Mouse (Mus musculus) neural tube, embryonic 14.5 days (tissue): ENCODE measurements around the gene Grid2. TPM values are rescaled to one million over a fixed set of nuclear protein-coding genes. Genes with fewer than 3 reads are reported as not detected.

Source experiments
- ATAC-seq: fragments of 200-750 bp; cut with Nextera tagmentation; 2 replicates; pipeline ENCODE4 v1.8.0; 2017; ENCODE audit warnings: low read depth, mild to moderate bottlenecking, moderate TSS enrichment, moderate library complexity
- H3K27ac ChIP-seq: fragments of 300-500 bp; sonication (generic); 2 replicates; pipeline ENCODE4 v1.5.1; 2014; ENCODE audit warnings: low read depth, mild to moderate bottlenecking, control low read depth, low read length, moderate library complexity, mixed read lengths
- H3K27me3 ChIP-seq: fragments of 300-500 bp; sonication (generic); 2 replicates; pipeline ENCODE4 v1.6.1; 2014; ENCODE audit warnings: low read length; ENCODE audit not compliant: control insufficient read depth, insufficient read depth
- H3K36me3 ChIP-seq: fragments of 300-500 bp; sonication (generic); 2 replicates; pipeline ENCODE4 v1.6.1; 2014; ENCODE audit warnings: low read length, mixed read lengths; ENCODE audit not compliant: control insufficient read depth, insufficient read depth
- H3K4me1 ChIP-seq: fragments of 300-500 bp; sonication (generic); 2 replicates; pipeline ENCODE4 v1.6.1; 2014; ENCODE audit warnings: low read length; ENCODE audit not compliant: control insufficient read depth, insufficient read depth
- H3K4me2 ChIP-seq: fragments of 300-500 bp; sonication (generic); 2 replicates; pipeline ENCODE4 v1.6.1; 2014; ENCODE audit warnings: mild to moderate bottlenecking, low read depth, low read length, control low read depth
- H3K4me3 ChIP-seq: fragments of 300-500 bp; sonication (generic); 2 replicates; pipeline ENCODE4 v1.5.1; 2014; ENCODE audit warnings: low read depth, low read length, control low read depth, mixed read lengths
- H3K9ac ChIP-seq: fragments of 300-500 bp; sonication (generic); replicated peaks from 2 replicates; pipeline ENCODE4 v1.6.1; 2014; ENCODE audit warnings: low read depth, mild to moderate bottlenecking, control low read depth, low read length, mixed read lengths
- H3K9me3 ChIP-seq: fragments of 300-500 bp; sonication (generic); 2 replicates; pipeline ENCODE4 v1.6.1; 2016; ENCODE audit warnings: low read length; ENCODE audit not compliant: control insufficient read depth
- WGBS: fragments of 180-500 bp; shearing (Covaris S2); extraction: QIAGEN DNeasy Blood & Tissue Kit; methylation state at CpG from one replicate; pipeline ENCODE4 v1.1.7; 2014; 5-methylcytosine and 5-hydroxymethylcytosine counted together
- polyA plus RNA-seq: library from polyadenylated mRNA; unstranded; fragments of >200 nt; fragmentation: Nextera tagmentation; extraction: Ambion mirVana; gene quantifications from 2 replicates; pipeline ENCODE4 v1.2.1, GENCODE M21; 2014

Gene Grid2
- polyA plus RNA-seq, 1 experiment from 2014 or later, result 25.1 TPM

DNA sequence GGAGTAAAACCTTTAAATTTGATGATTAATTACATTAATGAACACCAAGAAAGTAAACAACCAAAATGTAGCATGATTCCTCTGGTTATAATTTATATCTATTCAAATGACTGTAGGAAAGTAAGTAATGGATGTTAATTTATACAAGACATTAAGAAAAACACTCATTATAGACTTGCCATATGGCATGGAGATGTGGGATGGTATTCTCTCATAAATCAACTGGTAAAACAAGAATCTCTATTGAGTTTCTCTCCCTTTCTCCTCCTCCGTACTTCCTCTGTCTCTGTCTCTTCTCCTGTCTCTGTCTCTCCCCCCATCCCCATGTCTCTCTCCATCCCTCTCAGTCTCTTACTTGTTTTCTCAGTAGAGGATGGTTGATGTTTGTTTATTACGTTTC, 506.9 kb downstream of the Grid2 start:
- H3K4me1 ChIP-seq, result no peaks in the 10 kb centered on the region
- no peaks in the 10 kb centered on the region for H3K36me3 ChIP-seq
- no peak for ATAC-seq
- no peak overlapping the region for H3K4me3 ChIP-seq
- no peaks in the 10 kb centered on the region for H3K27me3 ChIP-seq
- no peak overlapping the region for H3K4me2 ChIP-seq
- no peak overlapping the region for H3K9ac ChIP-seq
- H3K27ac ChIP-seq, result no peak overlapping the region
- 59% methylated on average over 2 of the region's 2 CpGs for WGBS
- no peaks in the 10 kb centered on the region for H3K9me3 ChIP-seq

DNA sequence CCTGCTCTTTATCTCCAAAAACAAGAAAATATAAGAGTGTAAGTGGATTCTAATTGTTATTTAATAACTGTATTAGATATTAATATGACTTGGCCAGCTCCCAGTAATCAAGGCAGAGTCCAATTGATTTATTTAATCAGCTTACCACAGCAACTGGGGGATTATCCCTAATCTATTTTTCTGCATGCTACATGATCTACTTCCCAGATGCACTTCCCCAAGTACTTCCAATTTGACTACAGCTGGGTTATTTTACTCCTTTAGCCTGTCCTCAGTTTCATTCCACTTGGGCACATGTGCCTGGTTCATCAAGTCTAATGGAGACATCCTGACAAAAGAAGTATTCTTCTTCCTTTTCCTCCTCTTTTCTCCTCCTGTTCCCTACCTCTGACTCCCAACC, 539.0 kb downstream of the Grid2 start:
- no peaks in the 10 kb centered on the region for H3K36me3 ChIP-seq
- ATAC-seq, result no peak
- H3K4me1 ChIP-seq, result no peaks in the 10 kb centered on the region

DNA sequence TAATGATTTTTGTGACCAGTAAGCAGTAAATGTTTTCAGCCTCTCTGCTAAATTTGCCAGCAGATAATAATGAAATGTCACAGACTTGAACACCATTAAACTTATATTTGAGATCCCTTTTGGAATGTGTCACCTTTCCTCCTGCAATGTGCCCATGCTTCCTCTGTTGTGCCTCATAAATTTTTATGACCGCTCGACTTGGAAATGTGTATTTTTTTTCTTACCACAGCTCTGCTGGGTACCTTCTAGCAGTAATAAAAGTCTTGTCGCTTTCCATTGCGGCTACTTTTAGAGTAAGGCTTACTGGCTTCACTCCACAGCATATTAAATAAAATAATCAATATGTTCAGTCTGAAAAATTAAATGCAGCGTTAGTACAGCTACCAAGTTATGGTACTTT, 564.6 kb downstream of the Grid2 start:
- WGBS, result 42% methylated on average over 5 of the region's 5 CpGs
- H3K27ac ChIP-seq, result no peak overlapping the region
- H3K9ac ChIP-seq, result no peak overlapping the region
- peak; percentile 54; the same call in 1 of the 2 replicates for ATAC-seq
- no peaks in the 10 kb centered on the region for H3K36me3 ChIP-seq
- no peaks in the 10 kb centered on the region for H3K4me1 ChIP-seq
- no peaks in the 10 kb centered on the region for H3K27me3 ChIP-seq
- no peaks in the 10 kb centered on the region for H3K9me3 ChIP-seq
- no peak overlapping the region for H3K4me2 ChIP-seq
- no peak overlapping the region for H3K4me3 ChIP-seq

More for the DNA sequence above, 539.0 kb downstream of the Grid2 start:
- H3K27me3 ChIP-seq, result no peaks in the 10 kb centered on the region
- no peak overlapping the region for H3K4me2 ChIP-seq
- H3K9ac ChIP-seq, result no peak overlapping the region
- no peaks in the 10 kb centered on the region for H3K9me3 ChIP-seq
- H3K27ac ChIP-seq, result no peak overlapping the region
- no peak overlapping the region for H3K4me3 ChIP-seq

DNA sequence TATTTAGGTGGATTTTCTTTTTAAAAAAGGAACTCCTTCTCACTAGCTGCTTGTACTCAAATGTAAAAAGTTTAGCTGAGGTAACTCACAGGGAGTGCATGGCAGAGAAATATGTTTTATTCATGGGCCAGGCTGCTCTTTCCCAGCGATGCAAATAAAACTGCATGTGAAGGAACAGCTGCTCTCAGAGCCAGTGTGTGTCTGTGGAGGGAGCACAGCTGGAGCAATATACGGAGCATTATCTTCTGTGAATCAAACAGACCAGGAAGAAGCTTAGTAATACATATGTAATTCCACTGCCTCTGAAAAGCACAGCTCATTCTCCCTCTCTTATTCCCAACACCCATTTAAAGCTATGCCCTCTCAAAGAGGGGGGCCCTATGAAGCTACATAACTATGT, 607.0 kb downstream of the Grid2 start:
- no peaks in the 10 kb centered on the region for H3K4me1 ChIP-seq
- H3K4me2 ChIP-seq, result no peak overlapping the region
- H3K27ac ChIP-seq, result no peak overlapping the region
- H3K4me3 ChIP-seq, result no peak overlapping the region
- H3K9me3 ChIP-seq, result no peaks in the 10 kb centered on the region
- WGBS, result 11% methylated on average over 2 of the region's 2 CpGs
- no peaks in the 10 kb centered on the region for H3K27me3 ChIP-seq
- no peaks in the 10 kb centered on the region for H3K36me3 ChIP-seq
- peak; percentile 89 for ATAC-seq
- H3K9ac ChIP-seq, result no peak overlapping the region

DNA sequence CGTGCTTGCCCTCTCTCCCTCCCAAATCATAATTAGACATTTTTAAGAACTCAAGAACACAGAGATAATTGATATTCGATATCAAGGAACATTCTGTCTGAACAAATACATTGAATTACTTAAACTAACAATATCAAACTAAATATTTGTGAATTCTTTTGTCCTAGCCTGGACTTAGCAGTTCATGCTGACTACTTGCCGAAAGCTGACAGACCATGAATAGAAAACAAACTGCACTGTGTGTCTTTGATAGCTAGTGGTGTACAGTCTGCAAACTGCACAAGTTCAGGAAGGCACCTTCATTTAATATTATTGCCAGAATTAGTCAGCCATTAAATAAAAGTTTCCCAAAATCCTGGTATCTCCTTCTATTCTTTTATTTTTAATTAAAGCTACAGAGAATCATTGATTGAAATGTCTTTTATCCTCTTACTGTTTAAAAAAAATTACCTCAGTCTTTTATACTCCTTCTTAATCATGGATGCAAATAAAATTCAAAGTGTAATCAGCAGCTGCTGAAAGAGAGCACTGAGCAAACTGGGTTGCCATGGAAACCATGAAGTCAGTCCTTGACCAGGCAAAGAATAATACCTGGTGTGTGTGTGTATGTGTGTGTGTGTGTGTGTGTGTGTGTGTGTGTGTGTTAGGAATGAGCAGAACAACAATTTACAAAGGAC, 621.5 kb downstream of the Grid2 start:
- H3K27ac ChIP-seq, result no peak overlapping the region
- no peak overlapping the region for H3K9ac ChIP-seq
- H3K36me3 ChIP-seq, result no peaks in the 10 kb centered on the region
- H3K4me2 ChIP-seq, result no peak overlapping the region
- H3K4me3 ChIP-seq, result no peak overlapping the region
- H3K9me3 ChIP-seq, result no peaks in the 10 kb centered on the region
- ATAC-seq, result peak; percentile 85
- H3K4me1 ChIP-seq, result 0 out of 2 replicates have a peak, but pooled peaks cover 4% of the 10 kb centered on the region
- 52% methylated on average over 3 of the region's 3 CpGs for WGBS
- no peaks in the 10 kb centered on the region for H3K27me3 ChIP-seq

DNA sequence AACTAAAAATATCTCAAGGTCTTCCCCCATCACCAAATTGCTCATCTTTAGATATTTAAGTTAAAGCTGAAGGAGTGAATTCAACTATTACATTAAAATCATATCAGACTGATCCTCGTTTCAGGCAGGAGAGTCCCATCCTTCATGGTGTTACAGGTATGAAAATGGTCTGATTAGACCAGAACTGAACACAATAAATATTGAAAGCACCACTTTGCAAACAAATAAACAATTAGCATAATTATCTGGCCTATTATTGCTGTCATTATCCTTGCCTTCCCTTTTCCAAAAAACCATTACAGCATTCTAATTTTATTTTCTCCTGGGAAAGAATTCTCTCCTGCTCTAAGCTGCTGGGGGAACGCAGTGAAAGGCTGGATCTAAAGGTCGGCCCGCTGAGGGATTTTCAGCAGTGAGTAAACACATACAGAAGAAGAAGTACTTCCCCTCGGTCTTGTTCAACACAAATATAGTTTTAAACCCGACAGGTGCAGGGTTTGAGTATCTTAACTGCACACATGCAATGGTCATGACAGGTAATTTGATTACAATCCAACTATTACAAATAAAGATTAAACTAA, 622.2 kb downstream of the Grid2 start:
- no peak overlapping the region for H3K4me2 ChIP-seq
- whole genome bisulfite sequencing, result 46% methylated on average over 6 of the region's 6 CpGs
- no peak for ATAC-seq
- H3K4me3 ChIP-seq, result no peak overlapping the region
- H3K9me3 ChIP-seq, result no peaks in the 10 kb centered on the region
- H3K27ac ChIP-seq, result no peak overlapping the region
- H3K4me1 ChIP-seq, result 0 out of 2 replicates have a peak, but pooled peaks cover 4% of the 10 kb centered on the region
- no peaks in the 10 kb centered on the region for H3K36me3 ChIP-seq
- no peaks in the 10 kb centered on the region for H3K27me3 ChIP-seq
- no peak overlapping the region for H3K9ac ChIP-seq

DNA sequence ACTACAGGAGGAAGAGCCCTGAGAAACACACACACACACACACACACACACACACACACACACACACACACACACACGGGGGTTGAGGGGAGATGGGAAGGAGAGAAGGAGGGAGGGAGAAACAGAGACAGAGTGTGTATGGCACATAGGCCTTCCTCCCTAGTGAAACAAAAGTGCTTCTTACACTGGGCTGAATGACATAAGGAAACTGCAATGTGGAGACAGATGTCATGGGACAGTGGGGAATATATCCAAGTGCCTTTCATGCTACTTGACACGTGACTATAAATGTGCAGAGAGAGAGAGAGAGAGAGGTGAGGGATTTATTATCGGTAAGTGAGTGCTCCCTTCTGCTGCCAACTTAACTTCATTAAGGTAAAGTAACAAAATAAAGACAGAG, 639.0 kb downstream of the Grid2 start:
- ATAC-seq, result no peak; the same call in 1 of the 2 replicates
- H3K4me2 ChIP-seq, result no peak overlapping the region
- H3K27me3 ChIP-seq, result no peaks in the 10 kb centered on the region
- H3K4me1 ChIP-seq, result no peaks in the 10 kb centered on the region
- H3K27ac ChIP-seq, result no peak overlapping the region
- no peak overlapping the region for H3K9ac ChIP-seq
- WGBS, result 44% methylated on average over 3 of the region's 3 CpGs
- no peaks in the 10 kb centered on the region for H3K9me3 ChIP-seq
- H3K4me3 ChIP-seq, result no peak overlapping the region
- H3K36me3 ChIP-seq, result no peaks in the 10 kb centered on the region

DNA sequence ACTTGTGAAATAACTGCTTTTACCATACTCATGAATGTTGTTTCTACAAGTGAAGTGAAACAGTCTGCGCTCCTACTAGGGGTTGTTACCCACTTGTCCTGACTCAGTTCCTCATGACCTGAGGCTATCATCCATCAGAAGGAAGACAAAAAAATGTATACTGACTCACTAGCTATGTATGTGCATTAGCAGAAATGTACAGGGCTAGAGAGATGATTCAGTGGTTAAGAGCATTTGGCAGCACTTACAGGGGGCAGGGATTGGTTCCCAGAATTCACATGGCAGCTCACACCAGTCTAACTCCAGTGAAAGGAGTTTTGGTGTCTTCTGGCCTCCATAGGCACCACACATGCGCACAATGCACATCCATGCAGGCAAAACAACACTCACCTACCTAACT, 642.5 kb downstream of the Grid2 start:
- no peak for ATAC-seq
- Histone ChIP-seq H3K9ac (no peak overlapping the region), H3K4me1 (no peaks in the 10 kb centered on the region), H3K9me3 (no peaks in the 10 kb centered on the region), H3K27ac (no peak overlapping the region), H3K27me3 (no peaks in the 10 kb centered on the region), H3K36me3 (no peaks in the 10 kb centered on the region), H3K4me3 (no peak overlapping the region), H3K4me2 (no peak overlapping the region)
- WGBS, result 95% methylated on average over 2 of the region's 2 CpGs

DNA sequence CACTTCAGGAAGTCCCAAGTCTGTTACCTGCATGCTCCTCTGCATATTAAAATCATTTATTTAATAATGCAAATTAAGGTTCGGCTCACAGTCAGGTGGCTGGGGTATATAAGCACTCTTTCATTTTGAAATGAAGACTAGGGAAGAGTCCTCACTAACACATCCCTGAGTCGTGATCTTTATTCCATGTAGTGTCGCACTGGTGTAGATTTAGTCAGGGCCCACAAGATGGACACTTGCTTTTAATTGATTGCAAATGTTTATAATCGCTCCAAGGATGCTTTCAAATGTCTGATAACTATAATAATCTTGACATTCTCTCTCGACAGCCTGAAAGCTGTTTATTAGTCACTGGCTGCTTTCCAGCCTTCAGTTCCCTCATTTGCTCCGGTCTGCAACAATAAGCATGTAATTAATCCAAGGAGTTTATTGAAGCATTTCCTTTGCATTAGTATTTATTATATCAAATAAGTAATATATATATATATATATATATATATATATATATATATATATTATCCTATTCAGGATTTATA, 661.4 kb downstream of the Grid2 start:
- Histone ChIP-seq H3K27ac (no peak overlapping the region), H3K4me2 (no peak overlapping the region)
- ATAC-seq, result no peak

More for the DNA sequence above, 661.4 kb downstream of the Grid2 start:
- H3K9me3 ChIP-seq, result no peaks in the 10 kb centered on the region
- no peaks in the 10 kb centered on the region for H3K36me3 ChIP-seq
- no peak overlapping the region for H3K9ac ChIP-seq
- no peak overlapping the region for H3K4me3 ChIP-seq
- 57% methylated on average over 6 of the region's 6 CpGs for WGBS
- no peaks in the 10 kb centered on the region for H3K4me1 ChIP-seq
- no peaks in the 10 kb centered on the region for H3K27me3 ChIP-seq
